Mouse (Mus musculus): ENCODE results near the gene Sik2. TPM values are rescaled to one million over a fixed set of nuclear protein-coding genes. Genes with fewer than 3 reads are reported as not detected.

Gene Sik2
- polyA plus RNA-seq, 1 experiment from 2014 or later = 18.3 TPM

GRCm38 (mm10) chr9:51020351-51020750 is 11.5 kb upstream of the Sik2 start:
- 77% methylated on average over 3 of the region's 3 CpGs for WGBS

GRCm38 (mm10) chr9:51019670-51020069 is 10.8 kb upstream of the Sik2 start:
- H3K4me1 ChIP-seq = no peaks in the 10 kb centered on the region
- H3K9me3 ChIP-seq = no peaks in the 10 kb centered on the region
- H3K27me3 ChIP-seq (replicated peaks; ENCODE audit: low read depth, poor library complexity, severe bottlenecking) = no peaks in the 10 kb centered on the region
- H3K27ac ChIP-seq (replicated peaks) = no peak overlapping the region
- H3K36me3 ChIP-seq (replicated peaks) = no peaks in the 10 kb centered on the region
- 77% methylated on average over 7 of the region's 7 CpGs for WGBS
- DNase-seq (ENCODE audit: low spot score) = no peak
- no peak overlapping the region for H3K4me3 ChIP-seq

More at GRCm38 (mm10) chr9:51020351-51020750, 11.5 kb upstream of the Sik2 start:
- H3K36me3 ChIP-seq (replicated peaks) = no peaks in the 10 kb centered on the region
- H3K27me3 ChIP-seq (replicated peaks; ENCODE audit: low read depth, poor library complexity, severe bottlenecking) = no peaks in the 10 kb centered on the region
- H3K27ac ChIP-seq (replicated peaks) = no peak overlapping the region
- no peak overlapping the region for H3K4me3 ChIP-seq
- no peaks in the 10 kb centered on the region for H3K4me1 ChIP-seq
- H3K9me3 ChIP-seq = no peaks in the 10 kb centered on the region
- no peak for DNase-seq (ENCODE audit: low spot score)

- Histone ChIP-seq H3K27me3 (replicated peaks; ENCODE audit: low read depth, poor library complexity, severe bottlenecking) (peaks cover 5% of the 10 kb centered on the region; the same call in 1 of the 2 replicates), H3K27ac (replicated peaks) (no peak overlapping the region), H3K36me3 (replicated peaks) (no peaks in the 10 kb centered on the region), H3K4me3 (no peak overlapping the region), H3K9me3 (no peaks in the 10 kb centered on the region), H3K4me1 (no peaks in the 10 kb centered on the region)
- DNase-seq (ENCODE audit: low spot score) = no peak
- WGBS = 62% methylated on average over 4 of the region's 4 CpGs
Measured at GRCm38 (mm10) chr9:51015732-51016131, 6.9 kb upstream of the Sik2 start.

- DNase-seq (ENCODE audit: low spot score) = no peak
Measured at GRCm38 (mm10) chr9:51013644-51014043, 4.8 kb upstream of the Sik2 start.

GRCm38 (mm10) chr9:51009656-51009950 is 730 bp upstream of the Sik2 start:
- Histone ChIP-seq H3K4me3 (peak overlapping the region; percentile 96), H3K27me3 (replicated peaks; ENCODE audit: low read depth, poor library complexity, severe bottlenecking) (peaks cover 18% of the 10 kb centered on the region), H3K9me3 (no peaks in the 10 kb centered on the region), H3K4me1 (peaks cover 10% of the 10 kb centered on the region; the same call in 1 of the 2 replicates), H3K36me3 (replicated peaks) (no peaks in the 10 kb centered on the region), H3K27ac (replicated peaks) (peak overlapping the region; percentile 93; the same call in 1 of the 2 replicates)
- WGBS = 1% methylated on average over 6 of the region's 6 CpGs
- no peak for DNase-seq (ENCODE audit: low spot score)

More at GRCm38 (mm10) chr9:51013644-51014043, 4.8 kb upstream of the Sik2 start:
- Histone ChIP-seq H3K9me3 (no peaks in the 10 kb centered on the region), H3K27ac (replicated peaks) (no peak overlapping the region), H3K4me3 (no peak overlapping the region), H3K27me3 (replicated peaks; ENCODE audit: low read depth, poor library complexity, severe bottlenecking) (peaks cover 18% of the 10 kb centered on the region), H3K36me3 (replicated peaks) (no peaks in the 10 kb centered on the region), H3K4me1 (no peaks in the 10 kb centered on the region)
- 90% methylated on average over 1 of the region's 1 CpGs for WGBS

- Histone ChIP-seq H3K36me3 (replicated peaks) (no peaks in the 10 kb centered on the region), H3K27ac (replicated peaks) (peak overlapping the region; percentile 93), H3K4me1 (peaks cover 10% of the 10 kb centered on the region; the same call in 1 of the 2 replicates), H3K4me3 (peak overlapping the region; percentile 96), H3K27me3 (replicated peaks; ENCODE audit: low read depth, poor library complexity, severe bottlenecking) (peaks cover 18% of the 10 kb centered on the region), H3K9me3 (no peaks in the 10 kb centered on the region)
- under 1% methylated on average over 65 of the region's 65 CpGs for WGBS
- no peak for DNase-seq (ENCODE audit: low spot score)
Measured at GRCm38 (mm10) chr9:51008068-51008840, 619 bp downstream of the Sik2 start.

GRCm38 (mm10) chr9:51007726-51008067 is 1.2 kb downstream of the Sik2 start:
- peak overlapping the region; percentile 96 for H3K4me3 ChIP-seq
- peak overlapping the region; percentile 93; the same call in 1 of the 2 replicates for H3K27ac ChIP-seq (replicated peaks)
- WGBS = 14% methylated on average over 10 of the region's 10 CpGs
- no peaks in the 10 kb centered on the region for H3K36me3 ChIP-seq (replicated peaks)
- DNase-seq (ENCODE audit: low spot score) = no peak
- no peaks in the 10 kb centered on the region for H3K9me3 ChIP-seq
- H3K4me1 ChIP-seq = peaks cover 10% of the 10 kb centered on the region; the same call in 1 of the 2 replicates
- H3K27me3 ChIP-seq (replicated peaks; ENCODE audit: low read depth, poor library complexity, severe bottlenecking) = peaks cover 18% of the 10 kb centered on the region

- peak; percentile 68 for DNase-seq (ENCODE audit: low spot score)
- Histone ChIP-seq H3K9me3 (no peaks in the 10 kb centered on the region), H3K27me3 (replicated peaks; ENCODE audit: low read depth, poor library complexity, severe bottlenecking) (peaks cover 18% of the 10 kb centered on the region), H3K36me3 (replicated peaks) (no peaks in the 10 kb centered on the region), H3K4me1 (peaks cover 10% of the 10 kb centered on the region; the same call in 1 of the 2 replicates), H3K27ac (replicated peaks) (no peak overlapping the region), H3K4me3 (peak overlapping the region; percentile 96; the same call in 1 of the 2 replicates)
- 5% methylated on average over 4 of the region's 4 CpGs for WGBS
Measured at GRCm38 (mm10) chr9:51006846-51007245, 2.0 kb downstream of the Sik2 start.

GRCm38 (mm10) chr9:51004062-51004461 is 4.8 kb downstream of the Sik2 start:
- Histone ChIP-seq H3K27ac (replicated peaks) (no peak overlapping the region), H3K4me1 (peaks cover 10% of the 10 kb centered on the region; the same call in 1 of the 2 replicates), H3K9me3 (no peaks in the 10 kb centered on the region), H3K36me3 (replicated peaks) (peaks cover 6% of the 10 kb centered on the region), H3K27me3 (replicated peaks; ENCODE audit: low read depth, poor library complexity, severe bottlenecking) (no peaks in the 10 kb centered on the region), H3K4me3 (no peak overlapping the region)
- WGBS = 87% methylated on average over 1 of the region's 1 CpGs
- DNase-seq (ENCODE audit: low spot score) = no peak

GRCm38 (mm10) chr9:50986677-50987076 is 22.2 kb downstream of the Sik2 start:
- Histone ChIP-seq H3K4me1 (peaks cover 22% of the 10 kb centered on the region), H3K9me3 (no peaks in the 10 kb centered on the region), H3K27me3 (replicated peaks; ENCODE audit: low read depth, poor library complexity, severe bottlenecking) (no peaks in the 10 kb centered on the region), H3K27ac (replicated peaks) (no peak overlapping the region), H3K36me3 (replicated peaks) (no peaks in the 10 kb centered on the region), H3K4me3 (no peak overlapping the region)
- DNase-seq (ENCODE audit: low spot score) = no peak

- H3K27me3 ChIP-seq (replicated peaks; ENCODE audit: low read depth, poor library complexity, severe bottlenecking) = no peaks in the 10 kb centered on the region
- WGBS = 10% methylated on average over 8 of the region's 8 CpGs
- no peaks in the 10 kb centered on the region for H3K36me3 ChIP-seq (replicated peaks)
- H3K27ac ChIP-seq (replicated peaks) = no peak overlapping the region
- DNase-seq (ENCODE audit: low spot score) = no peak
- peaks cover 22% of the 10 kb centered on the region for H3K4me1 ChIP-seq
- H3K4me3 ChIP-seq = no peak overlapping the region
- H3K9me3 ChIP-seq = no peaks in the 10 kb centered on the region
Measured at GRCm38 (mm10) chr9:50986123-50986522, 22.8 kb downstream of the Sik2 start.

- no peaks in the 10 kb centered on the region for H3K9me3 ChIP-seq
- DNase-seq (ENCODE audit: low spot score) = no peak
- 88% methylated on average over 4 of the region's 4 CpGs for WGBS
- H3K27ac ChIP-seq (replicated peaks) = no peak overlapping the region
- peaks cover 22% of the 10 kb centered on the region for H3K4me1 ChIP-seq
- H3K36me3 ChIP-seq (replicated peaks) = no peaks in the 10 kb centered on the region
- H3K4me3 ChIP-seq = no peak overlapping the region
- H3K27me3 ChIP-seq (replicated peaks; ENCODE audit: low read depth, poor library complexity, severe bottlenecking) = no peaks in the 10 kb centered on the region
Measured at GRCm38 (mm10) chr9:50981499-50982190, 27.2 kb downstream of the Sik2 start.

- Histone ChIP-seq H3K36me3 (replicated peaks) (no peaks in the 10 kb centered on the region), H3K4me1 (peaks cover 11% of the 10 kb centered on the region; the same call in 1 of the 2 replicates), H3K27me3 (replicated peaks; ENCODE audit: low read depth, poor library complexity, severe bottlenecking) (no peaks in the 10 kb centered on the region), H3K4me3 (no peak overlapping the region), H3K27ac (replicated peaks) (no peak overlapping the region), H3K9me3 (no peaks in the 10 kb centered on the region)
- WGBS = 92% methylated on average over 7 of the region's 7 CpGs
- DNase-seq (ENCODE audit: low spot score) = no peak
Measured at GRCm38 (mm10) chr9:50974631-50975030, 34.2 kb downstream of the Sik2 start.
